Mouse (Mus musculus): ENCODE measurements around the gene C1qtnf3. TPM values are rescaled to one million over a fixed set of nuclear protein-coding genes. Genes with fewer than 3 reads are reported as not detected.

Gene C1qtnf3
- polyA plus RNA-seq (2012; rRNA removed): 0.24 and 1.0 TPM in 2 replicates

DNA sequence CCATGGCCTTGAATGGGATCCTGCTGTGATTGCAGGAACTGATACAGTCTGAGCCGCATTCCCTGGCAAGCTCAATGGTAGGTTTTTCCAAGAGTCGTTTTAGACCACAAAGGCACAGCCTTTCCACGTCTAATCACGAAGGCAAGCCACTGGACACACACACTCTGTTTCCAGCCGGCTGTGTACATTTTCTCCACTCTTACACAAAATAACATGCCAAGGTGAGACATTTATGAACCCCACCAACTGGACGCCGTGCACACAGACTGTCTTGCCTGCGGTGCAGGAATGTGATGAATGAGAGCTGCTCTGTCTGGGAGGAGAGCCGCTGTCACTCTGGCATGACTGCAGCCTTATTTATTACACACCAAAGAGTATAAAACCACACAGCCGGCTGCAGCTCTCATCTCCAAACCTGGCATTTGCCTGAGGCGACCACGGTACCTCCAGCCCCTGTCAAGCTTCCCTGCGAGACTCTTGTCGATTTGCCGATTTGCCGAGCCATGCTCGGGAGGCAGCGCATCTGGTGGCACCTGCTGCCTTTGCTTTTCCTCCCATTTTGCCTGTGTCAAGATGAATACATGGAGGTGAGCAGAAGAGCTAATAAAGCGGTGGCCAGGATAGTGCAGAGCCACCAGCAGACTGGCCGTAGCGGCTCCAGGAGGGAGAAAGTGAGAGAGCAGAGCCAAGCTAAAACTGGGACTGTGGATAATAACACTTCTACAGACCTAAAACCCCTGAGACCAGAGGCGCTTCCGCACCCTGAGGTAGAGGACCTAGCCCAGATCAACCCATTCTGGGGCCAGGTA, at the start of gene C1qtnf3:
TSS of gene C1qtnf3 (plus strand) at position 382 of the 809 bp plus-strand sequence.

DNA sequence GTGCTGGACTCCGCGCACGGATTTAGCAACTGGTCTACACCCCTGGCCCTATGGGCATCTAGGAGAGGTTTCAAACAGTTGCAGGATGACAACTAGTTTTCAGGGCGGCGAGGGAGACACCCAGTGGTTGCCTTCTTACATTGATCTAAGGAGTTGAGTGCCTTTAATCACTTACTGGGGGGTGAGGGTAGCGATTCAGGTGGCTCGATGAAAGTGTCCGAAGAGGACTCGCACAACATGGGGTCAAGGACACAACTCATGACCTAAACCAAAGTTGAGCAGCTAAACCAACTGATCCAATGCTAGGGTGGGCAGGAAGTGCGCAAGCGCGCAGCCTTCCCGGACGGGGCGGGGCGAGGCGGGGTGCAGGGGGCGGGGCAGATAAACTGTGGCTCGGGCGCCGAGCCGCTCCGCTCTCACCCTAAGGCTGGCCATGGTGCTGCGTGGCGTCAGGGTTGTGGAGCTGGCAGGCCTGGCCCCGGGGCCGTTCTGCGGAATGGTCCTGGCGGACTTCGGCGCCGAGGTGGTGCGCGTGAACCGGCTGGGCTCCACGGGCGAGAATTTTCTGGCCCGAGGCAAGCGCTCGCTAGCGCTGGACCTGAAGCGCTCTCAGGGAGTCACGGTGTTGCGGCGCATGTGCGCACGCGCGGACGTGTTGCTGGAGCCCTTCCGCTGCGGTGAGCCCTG, 29.4 kb downstream of the C1qtnf3 start, which contains the start of gene Amacr:
TSS of gene Amacr (plus strand) at position 380 of the 687 bp plus-strand sequence.

DNA sequence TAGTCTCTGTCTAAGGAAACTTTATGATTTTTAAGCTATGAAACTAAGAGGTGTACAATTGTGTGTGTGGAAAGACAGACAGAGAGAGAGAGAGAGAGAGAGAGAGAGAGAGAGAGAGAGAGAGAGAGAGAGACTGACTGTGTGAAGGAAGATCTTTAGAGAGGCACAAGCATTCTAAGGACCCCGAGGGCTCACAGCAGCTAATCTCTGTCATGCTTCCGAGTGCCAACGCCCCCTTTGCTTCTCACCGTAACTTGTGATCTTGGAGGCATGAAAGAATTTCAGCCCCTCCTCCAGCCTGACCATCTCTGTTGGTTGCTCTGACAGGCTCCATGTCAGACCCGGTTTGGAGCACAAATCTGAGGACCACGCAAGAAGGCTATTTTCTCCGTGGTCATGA, 48.3 kb downstream of the C1qtnf3 start, which contains the start of gene Slc45a2:
TSS of gene Slc45a2 (plus strand) at position 301 of the 400 bp plus-strand sequence.

Other genes starting within 250 kb of the C1qtnf3 start
- 0.65 and 0.87 TPM in 2 replicates for gene Rai14, start 237.7 kb upstream of the C1qtnf3 start, polyA plus RNA-seq (2012; rRNA removed)
- gene Amacr, start 29.4 kb downstream of the C1qtnf3 start, polyA plus RNA-seq (2012; rRNA removed): 1.9 and 2.5 TPM in 2 replicates
- not detected in 2 replicates for gene Slc45a2, start 48.4 kb downstream of the C1qtnf3 start, polyA plus RNA-seq (2012; rRNA removed)
- not detected in 2 replicates for gene Rxfp3, start 85.7 kb downstream of the C1qtnf3 start, polyA plus RNA-seq (2012; rRNA removed)
- 0.08 and 0.14 TPM in 2 replicates for gene Adamts12, start 112.5 kb downstream of the C1qtnf3 start, polyA plus RNA-seq (2012; rRNA removed)